Mouse (Mus musculus): ENCODE results near the gene Map1a. TPM values are rescaled to one million over a fixed set of nuclear protein-coding genes. Genes with fewer than 3 reads are reported as not detected.

Map1a gene
- total and polyA plus RNA-seq, 3 experiments, result 0.77 to 9.4 TPM; not detected in 1

- H3K27me3 ChIP-seq (ENCODE audit: control insufficient read depth in 1 of 2, insufficient read depth in 2 of 2, low read length in 2 of 2), result peaks cover 0 to 2% of the 10 kb centered on the region in 2 experiments; a peak in 1 of 4 replicates
- no peak for TF ChIP-seq TCF12 (IDR thresholded peaks at IDR 0.05; ENCODE audit: low read depth, low read length)
- no peak for TF ChIP-seq TAL1 (IDR thresholded peaks at IDR 0.05; ENCODE audit: low read length)
- no peak for TF ChIP-seq MXI1 (IDR thresholded peaks at IDR 0.05; ENCODE audit: low read depth, low read length)
- no peak for TF ChIP-seq POLR2AphosphoS2 (IDR thresholded peaks at IDR 0.05; ENCODE audit: low read length)
- TF ChIP-seq MAFK (IDR thresholded peaks at IDR 0.05; ENCODE audit: borderline replicate concordance, low read depth, low read length), result no peak
- TF ChIP-seq CHD2 (IDR thresholded peaks at IDR 0.05; ENCODE audit: low read length), result no peak
- no peak for TF ChIP-seq GATA1 (IDR thresholded peaks at IDR 0.05; ENCODE audit: low read depth, low read length)
- TF ChIP-seq ZMIZ1 (IDR thresholded peaks at IDR 0.05; ENCODE audit: low read depth, low read length), result no peak
- no peak for TF ChIP-seq TBP (IDR thresholded peaks at IDR 0.05; ENCODE audit: low read depth, low read length)
- no peak for TF ChIP-seq ZC3H11A (IDR thresholded peaks at IDR 0.05; ENCODE audit: low read depth, low read length)
- TF ChIP-seq MYC (IDR thresholded peaks at IDR 0.05; ENCODE audit: low read depth, low read length), result no peak
- no peak for TF ChIP-seq NELFE (IDR thresholded peaks at IDR 0.05; ENCODE audit: low read depth, low read length)
- no peak for TF ChIP-seq E2F4 (IDR thresholded peaks at IDR 0.05; ENCODE audit: borderline replicate concordance, low read depth, low read length)
- TF ChIP-seq GABPA (IDR thresholded peaks at IDR 0.05; ENCODE audit: low read depth, low read length), result no peak
- TF ChIP-seq RAD21 (IDR thresholded peaks at IDR 0.05; ENCODE audit: low read depth, low read length), result no peak
- no peak for TF ChIP-seq BHLHE40 (IDR thresholded peaks at IDR 0.05; ENCODE audit: borderline replicate concordance, low read depth, low read length)
- TF ChIP-seq CTCF (IDR thresholded peaks at IDR 0.05 in 2 of 3, conservative IDR thresholded peaks at IDR 0.05 in 1 of 3; ENCODE audit: control insufficient read depth in 1 of 3, insufficient read depth in 1 of 3, low read depth in 2 of 3, low read length in 3 of 3, poor library complexity in 1 of 3, severe bottlenecking in 1 of 3), result no peak
- no peak for TF ChIP-seq RCOR1 (IDR thresholded peaks at IDR 0.05; ENCODE audit: low read depth, low read length)
- no peak overlapping the region for H3K27ac ChIP-seq (ENCODE audit: control insufficient read depth, low read depth, low read length)
Observed at GRCm38 (mm10) chr2:121354378-121354777, 65.0 kb downstream of the Map1a start.

GRCm38 (mm10) chr2:121354820-121355592, 65.6 kb downstream of the Map1a start, which contains the start of gene Ppip5k1:
Ppip5k1 (minus strand) TSS chr2:121355396.
- peaks cover 0 to 4% of the 10 kb centered on the region in 2 experiments; a peak in 2 of 4 replicates for H3K4me1 ChIP-seq (ENCODE audit: control insufficient read depth in 1 of 2, insufficient read depth in 2 of 2, low read length in 2 of 2)
- H3K9ac ChIP-seq (ENCODE audit: control insufficient read depth, low read depth, low read length, poor library complexity, severe bottlenecking), result peak within 1 kb of the TSS; percentile 76
- H3K9me3 ChIP-seq (replicated peaks; ENCODE audit: insufficient read depth, low read length), result no peaks in the 10 kb centered on the region
- H3K27ac ChIP-seq (ENCODE audit: control insufficient read depth, low read depth, low read length), result no peak within 1 kb of the TSS
- peaks cover 0 to 2% of the 10 kb centered on the region in 2 experiments; a peak in 2 of 4 replicates for H3K27me3 ChIP-seq (ENCODE audit: control insufficient read depth in 1 of 2, insufficient read depth in 2 of 2, low read length in 2 of 2)
- DNase-seq (ENCODE audit: low read depth, low spot score), result peak; percentile 98
- no peaks in the 10 kb centered on the region; the same call in 1 of the 2 replicates for H3K79me2 ChIP-seq (ENCODE audit: control insufficient read depth, insufficient read depth, low read length, poor library complexity)
- H3K4me3 ChIP-seq (ENCODE audit: control insufficient read depth in 1 of 2, insufficient read depth in 1 of 2, low read depth in 2 of 2, low read length in 2 of 2), result peak within 1 kb of the TSS; percentile 82 to 94
- H3K36me3 ChIP-seq (ENCODE audit: control insufficient read depth in 1 of 2, insufficient read depth in 2 of 2, low read length in 2 of 2), result no peaks in the 10 kb centered on the region; a peak in 1 of 4 replicates
- TF ChIP-seq NRF1 (IDR thresholded peaks at IDR 0.05; ENCODE audit: insufficient read depth, low read depth, low read length, poor library complexity, severe bottlenecking) (0 out of 2 replicates have a peak, but pooled peaks have one; percentile 28), JUND (IDR thresholded peaks at IDR 0.05; ENCODE audit: low read depth, low read length) (no peak), MXI1 (IDR thresholded peaks at IDR 0.05; ENCODE audit: low read depth, low read length) (peak; percentile 38; the same call in 1 of the 2 replicates), TAL1 (IDR thresholded peaks at IDR 0.05; ENCODE audit: low read length) (no peak), USF1 (IDR thresholded peaks at IDR 0.05; ENCODE audit: low read depth, low read length) (peak; percentile 76), E2F4 (IDR thresholded peaks at IDR 0.05; ENCODE audit: borderline replicate concordance, low read depth, low read length) (no peak), TBP (IDR thresholded peaks at IDR 0.05; ENCODE audit: low read depth, low read length) (no peak), MYC (IDR thresholded peaks at IDR 0.05; ENCODE audit: low read depth, low read length) (0 out of 2 replicates have a peak, but pooled peaks have one; percentile 34), UBTF (IDR thresholded peaks at IDR 0.05; ENCODE audit: borderline replicate concordance, insufficient read depth, low read depth, low read length) (no peak), MEF2A (IDR thresholded peaks at IDR 0.05; ENCODE audit: extremely low read depth, insufficient replicate concordance, low read depth, low read length, poor library complexity, severe bottlenecking) (no peak), HCFC1 (IDR thresholded peaks at IDR 0.05; ENCODE audit: low read depth, low read length) (peak; percentile 80), USF2 (IDR thresholded peaks at IDR 0.05; ENCODE audit: borderline replicate concordance in 1 of 2, insufficient read depth in 1 of 2, low read depth in 1 of 2, low read length in 2 of 2) (no peak), CHD2 (IDR thresholded peaks at IDR 0.05; ENCODE audit: low read length) (no peak), ZKSCAN1 (IDR thresholded peaks at IDR 0.05; ENCODE audit: low read depth, low read length) (no peak), MYB (IDR thresholded peaks at IDR 0.05; ENCODE audit: low read depth, low read length) (no peak), POLR2AphosphoS5 (IDR thresholded peaks at IDR 0.05; ENCODE audit: borderline replicate concordance, low read depth, low read length) (no peak)

More at GRCm38 (mm10) chr2:121354378-121354777, 65.0 kb downstream of the Map1a start:
- H3K4me1 ChIP-seq (ENCODE audit: control insufficient read depth in 1 of 2, insufficient read depth in 2 of 2, low read length in 2 of 2), result peaks cover 0 to 4% of the 10 kb centered on the region in 2 experiments; a peak in 2 of 4 replicates
- no peak for DNase-seq (ENCODE audit: low read depth, low spot score)
- H3K4me3 ChIP-seq (ENCODE audit: control insufficient read depth in 1 of 2, insufficient read depth in 1 of 2, low read depth in 2 of 2, low read length in 2 of 2), result peak overlapping the region; percentile 82 to 94
- no peaks in the 10 kb centered on the region; the same call in 1 of the 2 replicates for H3K79me2 ChIP-seq (ENCODE audit: control insufficient read depth, insufficient read depth, low read length, poor library complexity)
- H3K9me3 ChIP-seq (replicated peaks; ENCODE audit: insufficient read depth, low read length), result no peaks in the 10 kb centered on the region
- H3K9ac ChIP-seq (ENCODE audit: control insufficient read depth, low read depth, low read length, poor library complexity, severe bottlenecking), result peak overlapping the region; percentile 76
- H3K36me3 ChIP-seq (ENCODE audit: control insufficient read depth in 1 of 2, insufficient read depth in 2 of 2, low read length in 2 of 2), result no peaks in the 10 kb centered on the region; a peak in 1 of 4 replicates
